ENCODE assay signal across 8 mouse cellular contexts in the genomic region with DNA sequence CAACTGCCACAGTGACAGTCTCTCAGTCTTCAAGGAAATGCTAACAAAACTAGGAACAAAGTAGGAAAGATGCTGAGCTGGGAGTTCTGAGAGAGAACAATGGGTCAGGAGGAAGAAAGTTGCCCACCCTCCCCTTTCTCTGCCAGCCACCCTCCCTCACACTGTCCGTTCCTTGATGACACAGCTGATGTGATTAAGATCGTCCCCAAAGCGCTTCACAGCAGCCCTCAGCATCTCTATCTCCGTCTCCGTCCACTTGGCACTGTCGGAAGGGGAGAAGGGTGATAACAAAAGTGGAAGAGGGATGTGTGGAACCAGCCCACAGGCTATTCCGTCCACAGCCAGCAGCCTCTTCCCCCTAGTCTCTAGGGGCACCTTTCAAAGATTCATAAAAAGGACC. TPM values are rescaled to one million over a fixed set of nuclear protein-coding genes. Genes with fewer than 3 reads are reported as not detected.
A peak's percentile ranks its signal among the peaks of the same experiment; 100 is the strongest.
DNase-seq lines count a peak whose midpoint lies in the region; ATAC-seq and TF ChIP-seq lines count a peak whose summit lies in the region.

No protein-coding gene starts in this region.

- H3K4me3 ChIP-seq in heart, embryonic 11.5 days (ENCODE audit: low read depth, low read length), result peak overlapping the region; percentile 77
- H3K4me3 ChIP-seq in bone marrow macrophage, adult 2 months (ENCODE audit: insufficient read depth, low read length), result peak overlapping the region; percentile 94
- peak overlapping the region; percentile 98 for H3K4me3 ChIP-seq in hindbrain, embryonic 10.5 days
- H3K4me3 ChIP-seq in liver, postnatal 0 days (ENCODE audit: low read depth, low read length), result peak overlapping the region; percentile 92

- TF ChIP-seq POLR2A in bone marrow macrophage, adult 2 months (IDR thresholded peaks at IDR 0.05; ENCODE audit: borderline replicate concordance, low read depth, low read length), result no peak

- H3K27ac ChIP-seq in heart, embryonic 11.5 days (ENCODE audit: low read depth, low read length), result peak overlapping the region; percentile 96
- H3K27ac ChIP-seq in bone marrow macrophage, adult 2 months (ENCODE audit: insufficient read depth, low read depth, low read length), result peak overlapping the region; percentile 78
- peak overlapping the region; percentile 97 for H3K27ac ChIP-seq in hindbrain, embryonic 10.5 days
- H3K27ac ChIP-seq in liver, postnatal 0 days (ENCODE audit: low read depth), result peak overlapping the region; percentile 94

- TF ChIP-seq EP300 in liver, postnatal 0 days (IDR thresholded peaks at IDR 0.05; ENCODE audit: low read depth), result no peak

- DNase-seq in heart, postnatal 14 days, result no peak
- DNase-seq in hindbrain, embryonic 10.5 days (ENCODE audit: low spot score), result no peak
- DNase-seq in liver, postnatal 0 days, result no peak
- no peak for DNase-seq in thymus, postnatal 0 days (ENCODE audit: low spot score)
- no peak for DNase-seq in gastrocnemius, postnatal 36 days
- DNase-seq in testis, postnatal 14 days (ENCODE audit: low spot score), result no peak

- H3K4me1 ChIP-seq in heart, embryonic 11.5 days (ENCODE audit: control insufficient read depth, insufficient read depth, low read length), result peaks cover 34% of the 10 kb centered on the region
- peaks cover 15% of the 10 kb centered on the region for H3K4me1 ChIP-seq in bone marrow macrophage, adult 2 months (ENCODE audit: control insufficient read depth, insufficient read depth, low read length)
- peaks cover 77% of the 10 kb centered on the region for H3K4me1 ChIP-seq in hindbrain, embryonic 10.5 days (replicated peaks)
- peaks cover 21% of the 10 kb centered on the region for H3K4me1 ChIP-seq in liver, postnatal 0 days (ENCODE audit: insufficient read depth)

- H3K9ac ChIP-seq in heart, embryonic 11.5 days (ENCODE audit: low read depth, low read length), result peak overlapping the region; percentile 93
- H3K9ac ChIP-seq in liver, postnatal 0 days (replicated peaks), result peak overlapping the region; percentile 96

- no peak for TF ChIP-seq CTCF in bone marrow macrophage, adult 2 months (IDR thresholded peaks at IDR 0.05; ENCODE audit: low read depth, low read length)
- no peak for TF ChIP-seq CTCF in liver, postnatal 0 days (IDR thresholded peaks at IDR 0.05; ENCODE audit: low read depth)

- H3K4me2 ChIP-seq in heart, embryonic 11.5 days, result peak overlapping the region; percentile 94
- H3K4me2 ChIP-seq in liver, postnatal 0 days (ENCODE audit: low read depth, low read length), result peak overlapping the region; percentile 87

- no peaks in the 10 kb centered on the region for H3K9me3 ChIP-seq in heart, embryonic 11.5 days (replicated peaks; ENCODE audit: control insufficient read depth, low read length)
- H3K9me3 ChIP-seq in hindbrain, embryonic 10.5 days, result no peaks in the 10 kb centered on the region
- no peaks in the 10 kb centered on the region for H3K9me3 ChIP-seq in liver, postnatal 0 days (ENCODE audit: low read length)

- H3K27me3 ChIP-seq in heart, embryonic 11.5 days (ENCODE audit: control insufficient read depth, insufficient read depth, low read length), result no peaks in the 10 kb centered on the region
- peaks cover 13% of the 10 kb centered on the region; the same call in 1 of the 2 replicates for H3K27me3 ChIP-seq in hindbrain, embryonic 10.5 days (ENCODE audit: insufficient read depth, poor library complexity, severe bottlenecking)
- no peaks in the 10 kb centered on the region for H3K27me3 ChIP-seq in liver, postnatal 0 days (ENCODE audit: insufficient read depth, low read length)

- intact Hi-C loops in heart, postnatal 14 days (cut with DNase I), result no loop called here
- intact Hi-C loops in gastrocnemius, postnatal 36 days (cut with DNase I), result no loop called here

- H3K36me3 ChIP-seq in heart, embryonic 11.5 days (ENCODE audit: control insufficient read depth, insufficient read depth, low read length), result 0 out of 2 replicates have a peak, but pooled peaks cover 2% of the 10 kb centered on the region
- H3K36me3 ChIP-seq in hindbrain, embryonic 10.5 days, result peaks cover 24% of the 10 kb centered on the region
- peaks cover 11% of the 10 kb centered on the region; the same call in 1 of the 2 replicates for H3K36me3 ChIP-seq in liver, postnatal 0 days (replicated peaks; ENCODE audit: insufficient read depth, low read length)

- no peak for ATAC-seq in heart, embryonic 11.5 days (replicated peaks; ENCODE audit: insufficient number of reproducible peaks, low FRiP score, low TSS enrichment)
- ATAC-seq in liver, postnatal 0 days, result no peak

- 4% methylated on average over 7 of the region's 7 CpGs for WGBS in heart, embryonic 11.5 days (ENCODE audit: insufficient replicate concordance)
- 44% methylated on average over 7 of the region's 7 CpGs for WGBS in hindbrain, embryonic 10.5 days
- 11% methylated on average over 7 of the region's 7 CpGs for WGBS in liver, postnatal 0 days (ENCODE audit: insufficient replicate concordance)

RNA-seq across cellular contexts. Expression of a gene that starts 1.0 kb away (rescaled TPM):
- 129 and 132 TPM in 2 replicates for polyA plus RNA-seq in heart, embryonic 11.5 days (2014; fragmentation: Nextera tagmentation; extraction: Ambion mirVana)
- 10 to 100 TPM; 34.7 to 38.4 TPM for total RNA-seq in heart, postnatal 14 days (2021)
- polyA plus RNA-seq in bone marrow macrophage, adult 2 months (2012; ENCODE audit: insufficient read depth, insufficient read length, missing spikeins), result 49.9 and 53.0 TPM in 2 replicates
- polyA plus RNA-seq in hindbrain, embryonic 10.5 days (2016; fragmentation: Nextera tagmentation; extraction: Ambion mirVana), result 240 and 261 TPM in 2 replicates
- 48.9 and 55.2 TPM in 2 replicates for polyA plus RNA-seq in liver, postnatal 0 days (2015; fragmentation: Nextera tagmentation; extraction: Ambion mirVana)
- polyA plus RNA-seq in thymus, postnatal 0 days (2015; fragmentation: Nextera tagmentation; extraction: Ambion mirVana), result 174 and 191 TPM in 2 replicates
- 10 to 100 TPM; 29.3 to 31.9 TPM for total RNA-seq in gastrocnemius, postnatal 36 days (2021)

RNA-seq across cellular contexts. Expression of a gene that starts 2.9 kb away (rescaled TPM):
- 7.7 and 9.3 TPM in 2 replicates for polyA plus RNA-seq in heart, embryonic 11.5 days (2014; fragmentation: Nextera tagmentation; extraction: Ambion mirVana)
- 1 to 10 TPM; 3.1 to 3.2 TPM for total RNA-seq in heart, postnatal 14 days (2021)
- 3.3 and 4.8 TPM in 2 replicates for polyA plus RNA-seq in bone marrow macrophage, adult 2 months (2012; ENCODE audit: insufficient read depth, insufficient read length, missing spikeins)
- 10.0 and 14.5 TPM in 2 replicates for polyA plus RNA-seq in hindbrain, embryonic 10.5 days (2016; fragmentation: Nextera tagmentation; extraction: Ambion mirVana)
- 5.4 and 5.8 TPM in 2 replicates for polyA plus RNA-seq in liver, postnatal 0 days (2015; fragmentation: Nextera tagmentation; extraction: Ambion mirVana)
- polyA plus RNA-seq in thymus, postnatal 0 days (2015; fragmentation: Nextera tagmentation; extraction: Ambion mirVana), result 13.0 and 13.9 TPM in 2 replicates
- 1 to 10 TPM; 1.3 to 2.4 TPM for total RNA-seq in gastrocnemius, postnatal 36 days (2021)

RNA-seq across cellular contexts. Expression of a gene that starts 2.9 kb away (rescaled TPM):
- 170 and 183 TPM in 2 replicates for polyA plus RNA-seq in heart, embryonic 11.5 days (2014; fragmentation: Nextera tagmentation; extraction: Ambion mirVana)
- total RNA-seq in heart, postnatal 14 days (2021), result 10 to 100 TPM; 89.0 to 96.3 TPM
- 322 and 354 TPM in 2 replicates for polyA plus RNA-seq in bone marrow macrophage, adult 2 months (2012; ENCODE audit: insufficient read depth, insufficient read length, missing spikeins)
- 125 and 171 TPM in 2 replicates for polyA plus RNA-seq in hindbrain, embryonic 10.5 days (2016; fragmentation: Nextera tagmentation; extraction: Ambion mirVana)
- 241 TPM in 2 replicates for polyA plus RNA-seq in liver, postnatal 0 days (2015; fragmentation: Nextera tagmentation; extraction: Ambion mirVana)
- 355 and 365 TPM in 2 replicates for polyA plus RNA-seq in thymus, postnatal 0 days (2015; fragmentation: Nextera tagmentation; extraction: Ambion mirVana)
- 100 to 1,000 TPM in 1 of 2 experiments, 10 to 100 TPM in 1; 94.6 to 110 TPM for total RNA-seq in gastrocnemius, postnatal 36 days (2021)

RNA-seq across cellular contexts. Expression of a gene that starts 7.1 kb away (rescaled TPM):
- polyA plus RNA-seq in heart, embryonic 11.5 days (2014; fragmentation: Nextera tagmentation; extraction: Ambion mirVana), result 11.9 and 13.0 TPM in 2 replicates
- 10 to 100 TPM; 26.1 to 32.5 TPM for total RNA-seq in heart, postnatal 14 days (2021)
- polyA plus RNA-seq in bone marrow macrophage, adult 2 months (2012; ENCODE audit: insufficient read depth, insufficient read length, missing spikeins), result 0.32 and 0.70 TPM in 2 replicates
- 5.5 and 5.6 TPM in 2 replicates for polyA plus RNA-seq in hindbrain, embryonic 10.5 days (2016; fragmentation: Nextera tagmentation; extraction: Ambion mirVana)
- 1.4 and 1.8 TPM in 2 replicates for polyA plus RNA-seq in liver, postnatal 0 days (2015; fragmentation: Nextera tagmentation; extraction: Ambion mirVana)
- 1.9 and 2.2 TPM in 2 replicates for polyA plus RNA-seq in thymus, postnatal 0 days (2015; fragmentation: Nextera tagmentation; extraction: Ambion mirVana)
- 1 to 10 TPM; 3.7 to 6.5 TPM for total RNA-seq in gastrocnemius, postnatal 36 days (2021)

RNA-seq across cellular contexts. Expression of a gene that starts 15.9 kb away (rescaled TPM):
- 7.6 and 7.8 TPM in 2 replicates for polyA plus RNA-seq in heart, embryonic 11.5 days (2014; fragmentation: Nextera tagmentation; extraction: Ambion mirVana)
- total RNA-seq in heart, postnatal 14 days (2021), result 1 to 10 TPM; 4.2 to 5.8 TPM
- polyA plus RNA-seq in bone marrow macrophage, adult 2 months (2012; ENCODE audit: insufficient read depth, insufficient read length, missing spikeins), result 6.1 and 8.5 TPM in 2 replicates
- 15.7 and 18.0 TPM in 2 replicates for polyA plus RNA-seq in hindbrain, embryonic 10.5 days (2016; fragmentation: Nextera tagmentation; extraction: Ambion mirVana)
- polyA plus RNA-seq in liver, postnatal 0 days (2015; fragmentation: Nextera tagmentation; extraction: Ambion mirVana), result 1.3 and 1.9 TPM in 2 replicates
- polyA plus RNA-seq in thymus, postnatal 0 days (2015; fragmentation: Nextera tagmentation; extraction: Ambion mirVana), result 2.3 and 2.4 TPM in 2 replicates
- under 1 TPM; 0.74 to 0.94 TPM for total RNA-seq in gastrocnemius, postnatal 36 days (2021)
